Mouse (Mus musculus): ENCODE measurements around the gene Astl.

The Astl gene

GRCm38 (mm10) chr2:127328090-127328851, 10.2 kb upstream of the Astl start:
- no peak for DNase-seq

- DNase-seq = no peak
These were observed 5.5 kb upstream of the Astl start for GRCm38 (mm10) chr2:127332807-127333570.

- no peak for DNase-seq
These were observed 4.4 kb upstream of the Astl start for GRCm38 (mm10) chr2:127333945-127334603.

- no peak for DNase-seq
These were observed 3.3 kb upstream of the Astl start for GRCm38 (mm10) chr2:127335078-127335541.

GRCm38 (mm10) chr2:127335767-127336496, 2.5 kb upstream of the Astl start, which contains the start of gene Dusp2:
Dusp2 (plus strand) TSS chr2:127336159.
- DNase-seq = peak; percentile 73

- peak; percentile 24 for DNase-seq
These were observed 2.0 kb upstream of the Astl start for GRCm38 (mm10) chr2:127336497-127336832.

- no peak for DNase-seq
These were observed 1.6 kb upstream of the Astl start for GRCm38 (mm10) chr2:127336885-127337284.

- no peak for DNase-seq
These were observed 908 bp upstream of the Astl start for GRCm38 (mm10) chr2:127337531-127337930.

GRCm38 (mm10) chr2:127338012-127338411, 427 bp upstream of the Astl start:
- no peak for DNase-seq

GRCm38 (mm10) chr2:127338833-127339232, 394 bp downstream of the Astl start:
- no peak for DNase-seq

GRCm38 (mm10) chr2:127339262-127339661, 823 bp downstream of the Astl start:
- DNase-seq = no peak

- DNase-seq = peak; percentile 69
These were observed 2.7 kb downstream of the Astl start for GRCm38 (mm10) chr2:127341159-127341558.

GRCm38 (mm10) chr2:127346334-127346733, 7.9 kb downstream of the Astl start:
- DNase-seq = no peak

- DNase-seq = no peak
These were observed 8.9 kb downstream of the Astl start for GRCm38 (mm10) chr2:127347147-127347985.

GRCm38 (mm10) chr2:127353881-127354280, 15.4 kb downstream of the Astl start:
- DNase-seq = peak; percentile 39

- peak; percentile 95 for DNase-seq
These were observed 24.2 kb downstream of the Astl start, which contains the start of gene Adra2b for GRCm38 (mm10) chr2:127362459-127363281. Adra2b (plus strand) TSS chr2:127363208.

GRCm38 (mm10) chr2:127363282-127363652, 24.8 kb downstream of the Astl start:
- DNase-seq = no peak

GRCm38 (mm10) chr2:127363696-127364095, 25.3 kb downstream of the Astl start:
- peak; percentile 50 for DNase-seq

GRCm38 (mm10) chr2:127364452-127364851, 26.0 kb downstream of the Astl start:
- peak; percentile 80 for DNase-seq

- DNase-seq = peak; percentile 92
These were observed 28.8 kb downstream of the Astl start for GRCm38 (mm10) chr2:127367126-127367820.

All from kidney, adult 9 months (tissue).